Mouse (Mus musculus): ENCODE data around the gene Kctd10. TPM values are rescaled to one million over a fixed set of nuclear protein-coding genes. Genes with fewer than 3 reads are reported as not detected.

Gene Kctd10
- total RNA-seq, 2 experiments from 2014 or later, result 18.7 to 23.6 TPM

- DNase-seq, result no peak
Observed at GRCm38 (mm10) chr5:114379763-114380162, 545 bp downstream of the Kctd10 start.

- no peak for DNase-seq
Observed at GRCm38 (mm10) chr5:114378936-114379335, 1.4 kb downstream of the Kctd10 start.

- no peak for DNase-seq
Observed at GRCm38 (mm10) chr5:114378177-114378920, 2.0 kb downstream of the Kctd10 start.

- DNase-seq, result no peak
Observed at GRCm38 (mm10) chr5:114374409-114375213, 5.7 kb downstream of the Kctd10 start.

- DNase-seq, result no peak
Observed at GRCm38 (mm10) chr5:114373581-114373980, 6.7 kb downstream of the Kctd10 start.

GRCm38 (mm10) chr5:114373174-114373573 lies 7.1 kb downstream of the Kctd10 start:
- DNase-seq, result peak; percentile 40

- no peak for DNase-seq
Observed at GRCm38 (mm10) chr5:114372565-114372964, 7.7 kb downstream of the Kctd10 start.

- DNase-seq, result no peak
Observed at GRCm38 (mm10) chr5:114371731-114372473, 8.4 kb downstream of the Kctd10 start.

- DNase-seq, result no peak
Observed at GRCm38 (mm10) chr5:114371331-114371730, 9.0 kb downstream of the Kctd10 start.

GRCm38 (mm10) chr5:114370371-114370776 lies 9.9 kb downstream of the Kctd10 start:
- peak; percentile 61 for DNase-seq

- no peak for DNase-seq
Observed at GRCm38 (mm10) chr5:114369921-114370320, 10.4 kb downstream of the Kctd10 start.

- DNase-seq, result no peak
Observed at GRCm38 (mm10) chr5:114368803-114369496, 11.4 kb downstream of the Kctd10 start.

GRCm38 (mm10) chr5:114368121-114368520 lies 12.2 kb downstream of the Kctd10 start:
- DNase-seq, result no peak

GRCm38 (mm10) chr5:114365043-114365752 lies 15.1 kb downstream of the Kctd10 start:
- no peak for DNase-seq

- DNase-seq, result no peak
Observed at GRCm38 (mm10) chr5:114360968-114361367, 19.3 kb downstream of the Kctd10 start.

- DNase-seq, result no peak
Observed at GRCm38 (mm10) chr5:114359586-114359985, 20.7 kb downstream of the Kctd10 start.

GRCm38 (mm10) chr5:114358833-114359232 lies 21.5 kb downstream of the Kctd10 start:
- no peak for DNase-seq

- peak; percentile 44 for DNase-seq
Observed at GRCm38 (mm10) chr5:114356936-114357751, 23.2 kb downstream of the Kctd10 start.

- peak; percentile 77 for DNase-seq
Observed at GRCm38 (mm10) chr5:114356250-114356935, 23.9 kb downstream of the Kctd10 start.

GRCm38 (mm10) chr5:114351490-114351889 lies 28.8 kb downstream of the Kctd10 start:
- DNase-seq, result no peak

Measured in gastrocnemius, postnatal 25 days (tissue).